Comparison of ENCODE assay signal across 20 mouse cellular contexts in the genomic region with DNA sequence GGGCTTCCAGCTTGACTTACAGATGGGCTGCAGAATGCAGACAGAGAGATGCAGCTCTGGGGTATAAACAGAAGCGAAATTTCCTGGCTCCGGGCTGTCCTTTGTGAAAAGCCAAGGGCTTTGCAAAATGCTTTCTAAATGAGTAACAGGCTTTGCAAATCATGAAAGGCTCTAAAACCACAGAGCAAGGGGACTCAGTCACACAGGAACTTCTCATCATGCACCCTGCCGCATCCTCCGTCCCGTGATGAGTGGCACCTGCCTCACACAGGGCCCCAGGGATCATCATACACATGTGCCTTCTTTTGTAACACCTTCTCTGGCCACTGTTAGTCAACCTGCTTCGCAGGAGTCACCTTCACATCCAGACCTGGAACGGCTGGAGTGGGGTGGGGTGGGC. TPM values are rescaled to one million over a fixed set of nuclear protein-coding genes. Genes with fewer than 3 reads are reported as not detected.
DNase-seq lines count a peak whose midpoint lies in the region; ATAC-seq and TF ChIP-seq lines count a peak whose summit lies in the region.
"Had no signal": no experiment of that assay in that cellular context is flagged by ENCODE, and none has a peak within 500 bp of the region (broad histone marks: within the 10 kb centered on the region; RNA-seq: fewer than 3 reads in every experiment).

No protein-coding gene starts in this region.

- H3K27me3 ChIP-seq in limb, embryonic 10.5 days (ENCODE audit: low read depth, poor library complexity, severe bottlenecking), result peaks cover 17% of the 10 kb centered on the region

- peak; percentile 68 for DNase-seq in 3T3-L1 (ENCODE audit: low read depth, low spot score)
- DNase-seq in thymus, postnatal 14 days, result peak; percentile 51
- no peak for DNase-seq in limb, embryonic 10.5 days (ENCODE audit: low spot score)
- no peak for DNase-seq in left cerebral cortex, adult 18-20 months (ENCODE audit: low spot score in 2 of 2)
- DNase-seq: adrenal gland, adult 8-10 months; cerebellum, adult 11-12 months; cerebellum, postnatal 36 days; gastrocnemius, postnatal 36 days; kidney, adult 18-20 months; kidney, postnatal 10 days; lung, postnatal 14 days; right cerebral cortex, postnatal 4 days had no signal

- peak overlapping the region; percentile 50 for H3K27ac ChIP-seq in embryonic fibroblast, embryonic 13.5 days (ENCODE audit: insufficient read depth, low read length)
- no peak overlapping the region for H3K27ac ChIP-seq in limb, embryonic 10.5 days
- H3K27ac ChIP-seq: hindbrain, embryonic 15.5 days; limb, embryonic 15.5 days; midbrain, embryonic 10.5 days had no signal

- ATAC-seq in CD4-positive, CD25-positive, alpha-beta regulatory T cell, adult 4 months, result peak; percentile 92
- no peak for ATAC-seq in megakaryocyte progenitor cell, adult 5-6 weeks (replicated peaks; ENCODE audit: poor library complexity)
- ATAC-seq: forebrain, embryonic 14.5 days had no signal

- peaks cover 8% of the 10 kb centered on the region for H3K4me1 ChIP-seq in embryonic fibroblast, embryonic 13.5 days (ENCODE audit: control insufficient read depth, insufficient read depth, low read length)
- no peaks in the 10 kb centered on the region for H3K4me1 ChIP-seq in limb, embryonic 10.5 days
- H3K4me1 ChIP-seq: heart, embryonic 12.5 days; hindbrain, embryonic 15.5 days; limb, embryonic 15.5 days; midbrain, embryonic 10.5 days had no signal

- H3K9me3 ChIP-seq in limb, embryonic 10.5 days (replicated peaks), result no peaks in the 10 kb centered on the region
- H3K9me3 ChIP-seq: heart, embryonic 12.5 days; hindbrain, embryonic 15.5 days; limb, embryonic 15.5 days had no signal

- no peaks in the 10 kb centered on the region for H3K36me3 ChIP-seq in limb, embryonic 10.5 days
- H3K36me3 ChIP-seq: heart, embryonic 12.5 days; hindbrain, embryonic 15.5 days; limb, embryonic 15.5 days; midbrain, embryonic 10.5 days had no signal

- 85% methylated on average over 7 of the region's 7 CpGs for WGBS in limb, embryonic 10.5 days

- no peak for TF ChIP-seq POLR2A in embryonic fibroblast, embryonic 13.5 days (IDR thresholded peaks at IDR 0.05; ENCODE audit: low read depth, low read length)

- no peak overlapping the region for H3K4me3 ChIP-seq in embryonic fibroblast, embryonic 13.5 days (ENCODE audit: insufficient read depth, low read length)
- no peak overlapping the region for H3K4me3 ChIP-seq in limb, embryonic 10.5 days
- H3K4me3 ChIP-seq: heart, embryonic 12.5 days; hindbrain, embryonic 15.5 days; limb, embryonic 15.5 days; midbrain, embryonic 10.5 days had no signal

- TF ChIP-seq CTCF in embryonic fibroblast, embryonic 13.5 days (IDR thresholded peaks at IDR 0.05; ENCODE audit: borderline replicate concordance, insufficient read depth, low read length), result no peak

RNA-seq across cellular contexts. Expression of a gene that starts 43.7 kb away (rescaled TPM):
- 100 to 1,000 TPM in 1 of 2 experiments, 10 to 100 TPM in 1; 93.7 to 171 TPM for polyA plus RNA-seq in CD4-positive, CD25-positive, alpha-beta regulatory T cell, adult 4 months (2017; shearing (Covaris generic))
- polyA plus RNA-seq in embryonic fibroblast, embryonic 13.5 days (2011; ENCODE audit: insufficient read length, low read depth, missing spikeins), result 2.0 and 2.2 TPM in 2 replicates
- 18.9 and 19.4 TPM in 2 replicates for polyA plus RNA-seq in limb, embryonic 10.5 days (2016; fragmentation: Nextera tagmentation; extraction: Ambion mirVana)
- total RNA-seq in left cerebral cortex, adult 18-20 months (2021), result 1 to 10 TPM; 1.0 to 1.7 TPM
- 38.5 and 49.8 TPM in 2 replicates for total RNA-seq in megakaryocyte progenitor cell, adult 5-6 weeks (2015)
- total RNA-seq in megakaryocyte progenitor cell, adult 5-6 weeks (2017), result 62.8 and 65.6 TPM in 2 replicates

RNA-seq across cellular contexts. Expression of a gene that starts 43.9 kb away (rescaled TPM):
- 100 to 1,000 TPM; 656 to 763 TPM for polyA plus RNA-seq in CD4-positive, CD25-positive, alpha-beta regulatory T cell, adult 4 months (2017; shearing (Covaris generic))
- polyA plus RNA-seq in embryonic fibroblast, embryonic 13.5 days (2011; ENCODE audit: insufficient read length, low read depth, missing spikeins), result 328 and 347 TPM in 2 replicates
- polyA plus RNA-seq in limb, embryonic 10.5 days (2016; fragmentation: Nextera tagmentation; extraction: Ambion mirVana), result 446 and 467 TPM in 2 replicates
- 100 to 1,000 TPM; 196 to 199 TPM for total RNA-seq in left cerebral cortex, adult 18-20 months (2021)
- total RNA-seq in megakaryocyte progenitor cell, adult 5-6 weeks (2015), result 248 and 305 TPM in 2 replicates
- total RNA-seq in megakaryocyte progenitor cell, adult 5-6 weeks (2017), result 384 and 406 TPM in 2 replicates

Comparison
In these comparisons a context has a peak if more than half of its experiments do, and no peak if none do; other contexts are left out.
1. DNase-seq: peak in 3T3-L1 (single experiment) and thymus, postnatal 14 days (single experiment); none in limb, embryonic 10.5 days (single experiment) and left cerebral cortex, adult 18-20 months (0 of 2).